Mouse (Mus musculus) forebrain, embryonic 14.5 days (tissue): Measurements from ENCODE around the gene Kcnj12. TPM values are rescaled to one million over a fixed set of nuclear protein-coding genes. Genes with fewer than 3 reads are reported as not detected.

Source experiments
- ATAC-seq: fragments of 200-750 bp; cut with Nextera tagmentation; 2 replicates; pipeline ENCODE4 v1.8.0; 2017; ENCODE audit warnings: mild to moderate bottlenecking, moderate library complexity
- DNase-seq: peaks from one replicate; pipeline ENCODE4 v3.0.0-alpha.2; 2015; ENCODE audit warnings: low spot score
- H3K27ac ChIP-seq: fragments of 300-500 bp; sonication (generic); 2 replicates; pipeline ENCODE4 v1.5.1; 2014; ENCODE audit warnings: low read depth, mild to moderate bottlenecking, control low read depth, low read length, moderate library complexity
- H3K27me3 ChIP-seq: fragments of 300-500 bp; sonication (generic); replicated peaks from 2 replicates; pipeline ENCODE4 v1.6.1; 2014; ENCODE audit warnings: low read length, control low read depth, mixed read lengths; ENCODE audit not compliant: control insufficient read depth, insufficient read depth
- H3K36me3 ChIP-seq: fragments of 300-500 bp; sonication (generic); 2 replicates; pipeline ENCODE4 v1.6.1; 2014; ENCODE audit warnings: low read length, control low read depth; ENCODE audit not compliant: control insufficient read depth, insufficient read depth
- H3K4me1 ChIP-seq: fragments of 300-500 bp; sonication (generic); 2 replicates; pipeline ENCODE4 v1.6.1; 2014; ENCODE audit warnings: antibody characterized with exemption, low read length, control low read depth; ENCODE audit not compliant: control insufficient read depth, insufficient read depth
- H3K4me2 ChIP-seq: fragments of 300-500 bp; sonication (generic); 2 replicates; pipeline ENCODE4 v1.6.1; 2014; ENCODE audit warnings: mild to moderate bottlenecking, control low read depth, low read length
- H3K4me3 ChIP-seq: fragments of 300-500 bp; sonication (generic); 2 replicates; pipeline ENCODE4 v1.5.1; 2014; ENCODE audit warnings: low read depth, low read length, control low read depth
- H3K9ac ChIP-seq: fragments of 300-500 bp; sonication (generic); 2 replicates; pipeline ENCODE4 v1.6.1; 2014; ENCODE audit warnings: mild to moderate bottlenecking, low read length, control low read depth, moderate library complexity
- H3K9me3 ChIP-seq: fragments of 300-500 bp; sonication (generic); replicated peaks from 2 replicates; pipeline ENCODE4 v1.6.1; 2016; ENCODE audit warnings: low read length, control low read depth, mixed read lengths; ENCODE audit not compliant: control insufficient read depth
- WGBS: fragments of 180-500 bp; shearing (Covaris S2); extraction: QIAGEN DNeasy Blood & Tissue Kit; methylation state at CpG from one replicate; pipeline ENCODE4 v1.1.7; 2014; 5-methylcytosine and 5-hydroxymethylcytosine counted together
- polyA plus RNA-seq: library from polyadenylated mRNA; unstranded; fragments of >200 nt; fragmentation: Nextera tagmentation; extraction: Ambion mirVana; gene quantifications from 2 replicates; pipeline ENCODE4 v1.2.1, GENCODE M21; 2014

Gene Kcnj12
- polyA plus RNA-seq, 1 experiment from 2014 or later = 1.0 TPM

DNA sequence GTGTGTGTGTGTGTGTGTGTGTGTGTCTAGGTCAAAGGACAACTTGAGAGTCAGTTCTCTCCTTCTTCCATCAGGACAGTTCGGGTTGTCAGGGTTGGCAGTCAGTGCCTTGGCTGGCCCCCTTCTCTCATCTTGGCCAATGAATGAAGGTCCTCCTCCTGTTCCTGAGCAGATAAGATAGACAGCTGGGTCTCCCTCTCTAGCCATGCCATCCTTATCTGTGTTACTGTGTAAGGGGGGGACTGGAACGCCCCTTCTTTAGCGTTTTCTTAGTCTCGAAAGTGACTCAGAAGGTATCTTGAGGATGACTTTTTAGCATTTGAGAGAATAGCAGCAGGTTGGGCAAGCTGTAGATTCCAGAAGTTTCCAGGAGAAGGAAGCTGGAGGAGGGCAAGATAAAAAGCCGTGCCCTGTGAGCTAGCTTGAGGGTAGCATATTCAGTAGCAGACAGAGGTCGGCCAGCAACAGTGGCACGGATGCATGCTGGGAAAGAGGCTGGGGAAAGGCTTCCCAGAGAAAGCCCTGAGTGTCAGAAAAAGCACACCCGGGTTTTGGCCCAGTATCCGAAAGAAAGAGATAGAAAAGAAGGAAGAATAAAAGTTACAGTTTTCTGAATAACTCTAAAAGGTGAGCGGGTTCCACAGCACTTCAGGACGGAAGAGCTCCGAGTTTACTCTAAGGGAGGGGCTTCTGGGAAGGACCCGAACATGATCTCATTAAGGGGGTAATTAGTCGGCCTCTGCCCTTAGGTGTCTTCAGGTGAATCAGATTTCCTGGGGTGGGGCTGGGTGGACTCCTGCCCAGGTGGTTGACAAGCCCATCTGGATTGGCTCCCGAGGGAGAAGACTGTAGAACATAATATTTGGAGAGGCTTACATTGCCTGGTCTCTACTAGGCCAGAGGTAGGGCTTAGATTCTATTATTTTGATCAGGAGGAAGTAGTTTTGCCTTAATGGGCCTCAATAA, 53.3 kb downstream of the Kcnj12 start:
- Histone ChIP-seq H3K4me1 (no peaks in the 10 kb centered on the region), H3K4me2 (no peak overlapping the region), H3K36me3 (no peaks in the 10 kb centered on the region), H3K27me3 (no peaks in the 10 kb centered on the region), H3K4me3 (no peak overlapping the region), H3K27ac (no peak overlapping the region), H3K9ac (no peak overlapping the region), H3K9me3 (no peaks in the 10 kb centered on the region)
- 82% methylated on average over 15 of the region's 15 CpGs for WGBS
- DNase-seq = no peak
- ATAC-seq = no peak

DNA sequence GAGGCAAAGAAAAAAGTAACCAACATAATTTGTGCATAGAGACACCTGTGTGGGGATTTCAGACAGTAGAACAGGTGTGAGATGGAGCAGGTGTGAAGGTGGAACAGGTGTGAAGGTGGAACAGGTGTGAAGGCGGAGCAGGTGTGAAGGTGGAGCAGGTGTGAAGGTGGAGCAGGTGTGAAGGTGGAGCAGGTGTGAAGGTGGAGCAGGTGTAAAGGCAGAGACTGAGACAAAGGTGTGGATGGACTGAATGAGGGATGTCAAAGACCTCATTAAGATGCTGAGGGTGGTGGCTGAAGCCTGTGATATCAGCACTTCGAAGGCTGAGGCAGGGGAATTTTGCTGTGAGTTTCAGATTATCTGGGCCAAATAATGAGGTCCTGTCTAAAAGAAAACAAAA, 59.3 kb downstream of the Kcnj12 start:
- WGBS = 87% methylated on average over 2 of the region's 2 CpGs
- H3K4me2 ChIP-seq = no peak overlapping the region
- no peak overlapping the region for H3K27ac ChIP-seq
- DNase-seq (no peak), ATAC-seq (no peak)
- no peaks in the 10 kb centered on the region for H3K4me1 ChIP-seq
- no peak overlapping the region for H3K4me3 ChIP-seq
- H3K9me3 ChIP-seq = no peaks in the 10 kb centered on the region
- no peaks in the 10 kb centered on the region for H3K27me3 ChIP-seq
- H3K36me3 ChIP-seq = no peaks in the 10 kb centered on the region
- no peak overlapping the region for H3K9ac ChIP-seq

DNA sequence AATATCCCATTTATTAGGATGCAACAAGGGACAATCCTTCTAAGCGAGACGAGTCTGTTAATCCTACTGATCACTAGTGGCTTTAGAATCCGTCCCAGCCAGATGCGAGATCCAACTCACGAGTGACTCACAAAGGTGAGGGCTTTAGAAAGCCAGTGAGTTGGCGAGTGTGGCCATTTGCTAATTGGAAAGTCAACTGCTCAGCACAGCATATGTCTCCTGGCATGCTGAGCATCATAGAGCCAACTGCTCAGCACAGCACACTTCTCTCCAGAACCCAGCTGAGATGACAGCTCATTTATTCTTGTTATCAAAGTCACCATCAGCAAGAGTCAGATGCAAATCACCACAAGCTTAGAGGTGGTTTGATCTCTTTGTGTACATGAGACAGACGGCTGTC, 67.8 kb downstream of the Kcnj12 start:
- ATAC-seq (no peak), DNase-seq (no peak)
- no peaks in the 10 kb centered on the region for H3K9me3 ChIP-seq
- H3K4me3 ChIP-seq = no peak overlapping the region
- H3K4me2 ChIP-seq = no peak overlapping the region
- no peak overlapping the region for H3K9ac ChIP-seq
- H3K4me1 ChIP-seq = no peaks in the 10 kb centered on the region
- no peaks in the 10 kb centered on the region for H3K27me3 ChIP-seq
- no peaks in the 10 kb centered on the region for H3K36me3 ChIP-seq
- WGBS = 76% methylated on average over 7 of the region's 7 CpGs
- no peak overlapping the region for H3K27ac ChIP-seq

DNA sequence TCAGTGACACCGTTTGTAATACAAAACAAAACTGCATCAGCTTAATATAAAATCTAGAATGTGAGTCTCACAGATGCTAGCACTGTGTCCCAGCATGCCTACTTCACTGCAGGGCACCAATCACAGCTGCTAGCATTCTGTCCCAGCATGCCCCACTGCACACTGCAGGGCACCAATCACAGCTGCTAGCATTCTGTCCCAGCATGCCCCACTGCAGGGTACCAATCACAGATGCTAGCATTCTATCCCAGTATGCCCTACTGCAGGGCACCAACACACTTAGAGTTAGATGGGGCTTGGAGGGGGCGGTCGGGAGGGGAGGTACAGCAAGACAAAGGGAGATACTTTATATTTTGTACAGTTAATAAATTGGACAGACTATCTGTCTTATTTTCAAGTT, 68.8 kb downstream of the Kcnj12 start:
- no peaks in the 10 kb centered on the region for H3K9me3 ChIP-seq
- H3K9ac ChIP-seq = no peak overlapping the region
- no peak overlapping the region for H3K4me3 ChIP-seq
- H3K4me2 ChIP-seq = no peak overlapping the region
- no peaks in the 10 kb centered on the region for H3K36me3 ChIP-seq
- H3K4me1 ChIP-seq = no peaks in the 10 kb centered on the region
- no peak overlapping the region for H3K27ac ChIP-seq
- no peaks in the 10 kb centered on the region for H3K27me3 ChIP-seq
- ATAC-seq (peak; percentile 57; the same call in 1 of the 2 replicates), DNase-seq (peak; percentile 23)
- WGBS = 54% methylated on average over 3 of the region's 3 CpGs

DNA sequence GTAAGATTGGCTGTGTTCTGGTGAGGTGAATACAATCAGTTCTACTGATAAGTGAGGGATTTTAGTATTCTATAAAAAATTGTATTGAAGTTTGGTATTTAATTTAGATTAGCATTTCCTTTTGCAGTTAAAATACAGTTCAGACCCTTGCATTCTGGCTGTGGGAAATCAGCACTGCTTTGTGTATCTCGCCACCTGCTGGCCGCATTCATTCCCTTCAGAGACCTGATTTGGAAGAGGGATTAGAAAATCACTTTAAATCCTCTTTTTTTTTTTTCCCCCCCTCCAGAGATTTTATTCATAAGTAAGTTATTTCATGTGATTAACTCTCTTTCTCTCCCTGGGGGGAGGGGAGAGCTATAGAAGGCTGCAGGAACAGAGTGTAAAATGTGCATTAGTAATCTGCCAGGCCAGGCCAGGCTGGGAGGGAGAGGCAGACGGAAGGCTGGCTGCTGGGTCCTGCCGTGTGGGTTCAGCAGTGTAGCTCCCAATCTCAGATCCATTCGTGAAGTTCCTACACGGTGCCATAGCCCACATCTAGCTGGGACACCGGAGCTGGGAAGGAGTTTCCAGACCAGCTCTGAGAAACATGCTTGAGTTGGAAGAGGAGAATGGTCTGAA, 69.4 kb downstream of the Kcnj12 start:
- Histone ChIP-seq H3K27ac (no peak overlapping the region), H3K4me3 (no peak overlapping the region), H3K27me3 (no peaks in the 10 kb centered on the region), H3K36me3 (no peaks in the 10 kb centered on the region), H3K9me3 (no peaks in the 10 kb centered on the region), H3K9ac (no peak overlapping the region), H3K4me1 (no peaks in the 10 kb centered on the region), H3K4me2 (no peak overlapping the region)
- 7% methylated on average over 7 of the region's 7 CpGs for WGBS
- DNase-seq (peak; percentile 91), ATAC-seq (no peak)

DNA sequence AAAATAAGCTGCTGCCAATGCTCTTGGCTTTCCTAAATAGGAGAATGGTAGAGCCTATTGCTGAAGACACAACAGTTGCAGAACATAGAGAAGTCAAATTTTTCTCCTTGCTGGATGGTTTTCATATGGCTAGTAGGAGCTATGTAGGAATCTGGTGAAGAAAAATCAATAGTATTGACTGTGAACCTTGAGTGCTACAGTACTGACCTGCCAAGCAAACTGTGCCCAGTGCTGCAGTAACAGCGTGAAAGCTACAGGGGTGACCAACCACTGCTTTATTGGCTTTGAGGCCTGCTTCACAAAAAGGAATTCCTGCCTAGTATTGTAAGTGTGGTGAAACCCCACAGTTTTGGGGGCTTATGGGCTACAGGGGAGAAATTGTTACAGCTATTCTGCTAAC, 75.7 kb downstream of the Kcnj12 start:
- Histone ChIP-seq H3K4me3 (no peak overlapping the region), H3K36me3 (no peaks in the 10 kb centered on the region), H3K27me3 (no peaks in the 10 kb centered on the region), H3K4me2 (no peak overlapping the region), H3K4me1 (no peaks in the 10 kb centered on the region), H3K9me3 (no peaks in the 10 kb centered on the region), H3K9ac (no peak overlapping the region), H3K27ac (no peak overlapping the region)
- DNase-seq (no peak), ATAC-seq (no peak)
- WGBS = 65% methylated on average over 1 of the region's 1 CpGs

DNA sequence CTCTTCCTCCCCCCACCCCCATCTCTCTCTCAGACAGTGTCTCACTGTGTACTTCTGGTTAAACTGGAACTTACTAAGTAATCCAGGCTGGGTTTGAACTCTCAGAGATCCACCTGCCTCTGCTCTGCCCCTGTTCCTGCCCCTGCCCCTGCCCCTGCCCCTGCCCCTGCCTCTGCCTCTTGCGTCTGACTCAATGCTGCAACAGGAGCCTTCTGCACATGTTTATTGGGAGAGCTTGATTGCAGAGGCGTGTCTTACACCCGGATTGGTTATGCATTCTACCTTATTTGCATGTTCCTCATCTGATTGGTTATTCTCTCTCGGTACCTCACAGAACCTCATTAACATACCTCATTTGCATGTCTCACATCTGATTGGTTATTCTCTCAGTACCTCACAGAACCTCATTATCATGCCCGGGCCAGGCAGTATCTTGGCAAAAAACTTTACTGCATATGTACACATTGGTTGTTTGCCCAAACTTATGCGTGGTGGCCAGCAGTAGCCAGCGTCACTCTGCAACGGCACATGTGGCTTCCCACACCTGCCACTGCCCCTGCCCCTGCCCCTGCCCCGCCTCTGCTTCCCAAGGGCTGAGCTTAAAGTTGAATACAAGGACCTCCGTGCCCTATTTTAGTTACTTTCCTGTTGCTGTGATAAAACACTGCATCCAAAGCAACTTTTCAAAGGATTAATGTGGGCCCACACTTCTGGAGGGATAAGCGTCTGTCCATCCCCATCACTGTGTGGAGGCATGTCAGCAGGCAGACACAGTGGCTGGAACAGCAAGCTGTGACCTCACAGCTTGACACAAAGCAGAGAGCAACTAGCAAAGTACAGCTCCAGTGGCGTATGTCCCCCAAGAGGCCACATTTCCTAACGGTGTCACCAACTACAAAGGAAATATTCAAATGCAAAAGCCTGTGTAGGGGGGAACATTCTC, 80.3 kb downstream of the Kcnj12 start:
- no peaks in the 10 kb centered on the region for H3K4me1 ChIP-seq
- no peak overlapping the region for H3K4me3 ChIP-seq
- H3K4me2 ChIP-seq = no peak overlapping the region
- no peaks in the 10 kb centered on the region for H3K27me3 ChIP-seq
- WGBS = 56% methylated on average over 12 of the region's 13 CpGs
- H3K27ac ChIP-seq = no peak overlapping the region
- ATAC-seq (no peak), DNase-seq (no peak)
- H3K36me3 ChIP-seq = no peaks in the 10 kb centered on the region
- no peak overlapping the region for H3K9ac ChIP-seq
- no peaks in the 10 kb centered on the region for H3K9me3 ChIP-seq

DNA sequence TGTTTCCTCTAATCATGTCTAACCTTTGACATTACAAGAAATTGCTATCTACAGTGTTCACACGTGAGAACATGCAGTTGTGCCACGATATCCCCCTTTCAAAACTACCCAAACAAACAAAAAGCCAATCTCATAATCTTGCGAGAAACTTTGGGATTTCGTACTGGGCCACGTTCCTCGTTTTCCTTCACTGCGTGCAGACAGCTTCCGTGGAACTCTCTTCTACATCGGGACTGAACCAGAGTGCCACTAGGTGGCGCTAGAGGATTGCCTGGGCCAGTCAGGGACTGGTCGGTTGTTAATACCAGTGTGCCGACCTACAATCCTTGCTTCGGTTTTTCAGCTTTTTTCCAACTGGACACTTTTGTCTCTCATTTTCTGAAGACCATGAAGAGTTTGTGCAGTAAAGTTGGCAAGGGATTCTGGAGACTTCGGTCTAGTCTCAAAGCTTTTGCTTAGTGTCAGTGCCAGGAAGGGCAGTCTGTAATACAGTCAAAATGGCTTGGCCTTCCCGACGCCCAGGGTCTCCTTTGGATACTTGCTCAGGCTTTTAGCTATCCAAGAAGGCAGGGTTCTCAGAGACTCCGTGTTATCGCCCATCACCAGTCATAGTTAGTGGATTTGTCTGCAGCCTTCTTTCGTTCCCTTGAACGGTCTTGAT, 82.0 kb downstream of the Kcnj12 start:
- Histone ChIP-seq H3K36me3 (no peaks in the 10 kb centered on the region), H3K27me3 (no peaks in the 10 kb centered on the region), H3K27ac (no peak overlapping the region), H3K4me1 (no peaks in the 10 kb centered on the region), H3K4me2 (no peak overlapping the region), H3K4me3 (no peak overlapping the region), H3K9me3 (no peaks in the 10 kb centered on the region), H3K9ac (no peak overlapping the region)
- DNase-seq (peak; percentile 95), ATAC-seq (peak; percentile 92)
- WGBS = 18% methylated on average over 20 of the region's 20 CpGs
